Mouse (Mus musculus) kidney, postnatal 4 days (tissue): ENCODE measurements around the gene Specc1l.
A peak's percentile ranks its signal among the peaks of the same experiment; 100 is the strongest.

ENCODE experiments used
- DNase-seq, 2 experiments: peaks; one replicate each; pipeline ENCODE4 v3.0.0; 2021; ENCODE audit warnings: mixed read lengths in 2 of 2

The Specc1l gene

GRCm38 (mm10) chr10:75211807-75212645 lies at the start of gene Specc1l:
Gene Specc1l, plus strand, starts transcription at chr10:75212073.
- peak; percentile 97 to 98 for DNase-seq

GRCm38 (mm10) chr10:75165825-75166481 lies 45.9 kb upstream of the Specc1l start:
- no peak for DNase-seq

GRCm38 (mm10) chr10:75166601-75167000 lies 45.3 kb upstream of the Specc1l start:
- no peak for DNase-seq

GRCm38 (mm10) chr10:75170207-75170850 lies 41.5 kb upstream of the Specc1l start:
- peak; percentile 27 to 51 for DNase-seq

GRCm38 (mm10) chr10:75173056-75173455 lies 38.8 kb upstream of the Specc1l start:
- DNase-seq = peak; percentile 39 to 54

GRCm38 (mm10) chr10:75173712-75174111 lies 38.2 kb upstream of the Specc1l start:
- DNase-seq = no peak

GRCm38 (mm10) chr10:75176494-75176893 lies 35.4 kb upstream of the Specc1l start:
- peak in 1 of 2 experiments; percentile 40 for DNase-seq

GRCm38 (mm10) chr10:75178911-75179310 lies 33.0 kb upstream of the Specc1l start:
- DNase-seq = no peak

GRCm38 (mm10) chr10:75182151-75182774 lies 29.6 kb upstream of the Specc1l start:
- peak; percentile 79 to 84 for DNase-seq

- no peak for DNase-seq
Observed at GRCm38 (mm10) chr10:75184826-75185225, 27.0 kb upstream of the Specc1l start.

GRCm38 (mm10) chr10:75186551-75186950 lies 25.3 kb upstream of the Specc1l start:
- no peak for DNase-seq

- DNase-seq = no peak
Observed at GRCm38 (mm10) chr10:75187366-75188056, 24.4 kb upstream of the Specc1l start.

GRCm38 (mm10) chr10:75191647-75192046 lies 20.2 kb upstream of the Specc1l start:
- no peak for DNase-seq

- no peak for DNase-seq
Observed at GRCm38 (mm10) chr10:75197817-75198216, 14.1 kb upstream of the Specc1l start.

- no peak for DNase-seq
Observed at GRCm38 (mm10) chr10:75200733-75201132, 11.1 kb upstream of the Specc1l start.

- no peak for DNase-seq
Observed at GRCm38 (mm10) chr10:75206192-75206591, 5.7 kb upstream of the Specc1l start.

- no peak for DNase-seq
Observed at GRCm38 (mm10) chr10:75210841-75211240, 1.0 kb upstream of the Specc1l start.

GRCm38 (mm10) chr10:75212981-75213380 lies 1.1 kb downstream of the Specc1l start:
- DNase-seq = peak in 1 of 2 experiments; percentile 25

- no peak for DNase-seq
Observed at GRCm38 (mm10) chr10:75220722-75221121, 8.8 kb downstream of the Specc1l start.

- no peak for DNase-seq
Observed at GRCm38 (mm10) chr10:75221936-75222610, 10.2 kb downstream of the Specc1l start.

- no peak for DNase-seq
Observed at GRCm38 (mm10) chr10:75222611-75222998, 10.7 kb downstream of the Specc1l start.

- DNase-seq = no peak
Observed at GRCm38 (mm10) chr10:75224154-75224553, 12.3 kb downstream of the Specc1l start.
